Mouse (Mus musculus): ENCODE measurements at regions not wholly inside any gene's neighbourhood (a gene's known extent, or its start where the extent isn't known, plus 50 kb on each side); places are given as distances from the start of the nearest gene placed in this dataset.

DNA sequence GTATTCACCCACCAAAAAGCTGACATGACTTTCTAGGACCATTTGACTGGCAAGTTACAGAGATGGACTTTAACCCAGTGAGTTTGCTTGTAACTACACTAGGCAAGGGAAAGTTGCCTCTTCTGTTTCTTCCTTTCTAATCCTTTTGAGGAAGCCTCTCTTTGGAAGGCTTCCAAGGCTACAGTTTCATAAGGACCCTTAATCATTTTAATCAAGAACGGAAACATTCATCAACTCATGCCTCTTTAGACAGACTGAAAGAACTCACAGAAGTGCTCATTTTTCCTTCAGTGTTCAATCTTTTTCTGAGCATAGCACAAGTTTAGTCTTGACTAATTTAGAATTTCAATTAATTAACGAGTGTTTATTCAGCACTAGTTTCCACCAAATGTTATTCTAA lies 84.2 kb downstream of the Ddx1 start:
- TF ChIP-seq CTCF (IDR thresholded peaks at IDR 0.05) = no peak
- no peak for DNase-seq
- no peak overlapping the region for H3K4me3 ChIP-seq
- intact Hi-C loops (cut with DNase I) = no loop called here
- no peak overlapping the region for H3K27ac ChIP-seq

DNA sequence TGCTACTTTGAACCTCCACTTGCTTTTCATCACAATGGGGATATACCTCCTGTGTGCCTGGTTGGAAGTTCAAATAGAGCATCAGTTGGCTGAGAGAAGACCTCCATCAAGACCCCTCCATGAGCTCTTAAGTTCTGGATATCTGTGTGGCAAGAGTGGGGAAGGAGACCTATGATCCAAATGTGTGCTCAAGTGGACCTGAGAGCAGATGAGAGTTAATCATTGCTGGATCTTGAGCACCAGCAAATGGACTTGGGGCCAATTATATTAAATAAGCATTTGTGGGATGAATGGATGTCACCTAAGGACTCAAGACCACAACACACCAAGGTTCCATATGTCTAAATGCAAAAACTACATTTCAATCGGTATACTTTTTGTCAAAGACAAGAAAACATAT lies 88.0 kb downstream of the Ddx1 start:
- no peak for TF ChIP-seq CTCF (IDR thresholded peaks at IDR 0.05)
- no peak overlapping the region for H3K4me3 ChIP-seq
- H3K27ac ChIP-seq = no peak overlapping the region
- DNase-seq = no peak
- intact Hi-C loops (cut with DNase I) = no loop called here

DNA sequence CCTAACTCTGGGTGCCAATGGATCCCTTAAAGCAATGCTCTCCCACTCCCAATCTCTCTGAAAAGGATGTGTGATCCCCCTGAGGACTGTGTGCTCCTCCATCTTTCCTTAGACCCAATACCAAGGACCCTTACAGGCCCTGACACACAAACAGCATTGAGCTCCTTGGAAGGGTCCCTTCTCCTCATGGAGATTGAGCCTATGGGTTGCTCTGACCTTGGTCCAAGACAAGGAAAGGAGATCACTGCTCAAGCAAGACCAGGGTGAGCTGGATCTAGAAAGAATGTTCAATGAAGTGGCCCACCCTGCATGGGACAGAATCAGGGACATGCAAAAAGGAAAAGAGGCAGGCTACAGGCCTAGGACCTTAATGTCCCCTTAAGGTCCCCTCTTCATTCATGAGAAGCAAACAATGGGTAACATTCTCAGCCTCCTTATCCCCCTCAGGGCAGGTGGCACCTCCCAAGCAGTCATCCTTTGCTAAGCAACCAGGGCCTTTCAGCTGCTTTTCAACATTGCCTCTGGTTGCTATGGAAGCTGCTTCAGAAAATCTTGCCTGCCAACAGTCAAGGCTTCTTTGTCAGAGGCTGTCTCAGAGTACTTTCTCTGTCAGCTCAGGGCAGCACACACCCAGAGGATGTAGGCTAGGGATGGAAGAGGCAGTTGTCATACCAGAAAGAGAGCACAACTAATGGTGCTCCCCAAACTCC lies 89.5 kb downstream of the Ddx1 start:
- TF ChIP-seq CTCF (IDR thresholded peaks at IDR 0.05) = no peak
- intact Hi-C loops (cut with DNase I) = no loop called here

DNA sequence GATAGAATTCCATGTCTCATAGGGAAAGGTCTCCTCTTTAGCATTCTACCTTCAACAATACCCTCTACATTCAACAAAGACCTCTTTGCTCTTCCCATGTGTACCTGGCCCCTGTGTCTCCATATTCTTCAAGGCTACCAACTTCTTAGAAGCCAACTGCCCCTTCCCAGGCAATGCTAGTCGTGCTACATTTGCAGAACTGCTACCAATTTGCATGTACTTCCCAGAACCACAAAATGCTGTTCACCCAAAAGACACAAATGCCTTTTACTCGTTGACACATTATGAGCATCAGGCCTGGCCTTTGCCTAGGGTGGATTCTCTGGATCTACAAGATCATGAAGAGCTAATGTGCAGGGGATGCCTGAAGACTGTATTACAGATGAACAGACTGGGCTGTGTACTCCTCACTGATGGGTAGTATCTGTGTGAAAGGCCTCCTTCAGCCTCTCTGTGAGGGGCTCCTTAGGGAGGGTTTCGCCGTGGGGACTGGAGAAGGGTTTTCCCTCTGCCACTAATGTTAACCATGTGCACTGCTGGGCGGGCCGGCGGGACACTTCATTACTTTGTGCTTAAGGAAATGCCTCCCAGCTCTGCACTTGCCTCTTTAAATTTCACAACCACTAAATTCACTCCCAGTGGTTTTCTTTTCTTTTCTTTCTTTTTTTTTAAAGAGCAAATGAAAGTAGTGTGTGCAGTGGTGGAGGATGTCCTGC lies 91.2 kb downstream of the Ddx1 start:
- no peak for DNase-seq
- intact Hi-C loops (cut with DNase I) = no loop called here
- no peak for TF ChIP-seq CTCF (IDR thresholded peaks at IDR 0.05)
- Histone ChIP-seq H3K27ac (no peak overlapping the region), H3K4me3 (no peak overlapping the region)

More for the DNA sequence above, 89.5 kb downstream of the Ddx1 start:
- no peak overlapping the region for H3K27ac ChIP-seq
- no peak overlapping the region for H3K4me3 ChIP-seq
- no peak for DNase-seq

GRCm38 (mm10) chr12:13157089-13157488 lies 91.9 kb downstream of the Ddx1 start:
- DNase-seq = no peak
- intact Hi-C loops (cut with DNase I) = no loop called here

GRCm38 (mm10) chr12:13150751-13151150 lies 98.3 kb downstream of the Ddx1 start:
- no peak overlapping the region for H3K27ac ChIP-seq
- intact Hi-C loops (cut with DNase I) = no loop called here
- no peak for TF ChIP-seq CTCF (IDR thresholded peaks at IDR 0.05)

More at GRCm38 (mm10) chr12:13157089-13157488, 91.9 kb downstream of the Ddx1 start:
- TF ChIP-seq CTCF (IDR thresholded peaks at IDR 0.05) = no peak
- H3K27ac ChIP-seq = no peak overlapping the region
- H3K4me3 ChIP-seq = no peak overlapping the region

DNA sequence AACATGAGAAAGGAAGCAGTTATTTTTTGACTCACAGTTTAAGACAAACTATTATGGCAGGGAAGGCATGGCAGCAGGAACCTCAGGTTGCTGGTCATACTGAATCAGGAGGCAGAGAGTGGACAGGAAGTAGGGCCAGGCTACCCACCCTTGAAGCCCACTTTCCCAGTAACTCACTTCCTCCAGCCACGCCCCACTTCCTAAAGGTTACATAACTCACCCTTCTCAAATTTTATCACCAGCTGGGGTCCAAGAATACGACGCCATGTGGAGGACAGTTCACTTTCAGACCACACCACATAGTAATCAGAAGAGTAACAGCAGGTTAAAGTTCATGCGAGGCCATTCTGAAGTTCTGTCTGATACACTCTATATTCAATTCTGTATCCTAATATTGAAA lies 101.8 kb downstream of the Ddx1 start:
- no peak for DNase-seq
- intact Hi-C loops (cut with DNase I) = loop anchor here (10.0 kb wide), 1 partner anchor 202 kb away; the partner anchor contains the start of gene Mycn
- no peak overlapping the region for H3K4me3 ChIP-seq
- no peak for TF ChIP-seq CTCF (IDR thresholded peaks at IDR 0.05)
- H3K27ac ChIP-seq = no peak overlapping the region

More at GRCm38 (mm10) chr12:13150751-13151150, 98.3 kb downstream of the Ddx1 start:
- no peak for DNase-seq
- no peak overlapping the region for H3K4me3 ChIP-seq

- intact Hi-C loops (cut with DNase I) = loop anchor here (10.0 kb wide), 1 partner anchor 201 kb away; the partner anchor contains the start of gene Mycn
- no peak overlapping the region for H3K4me3 ChIP-seq
- H3K27ac ChIP-seq = peak overlapping the region; percentile 54
- peak; percentile 19 for DNase-seq
- no peak for TF ChIP-seq CTCF (IDR thresholded peaks at IDR 0.05)
Measured at GRCm38 (mm10) chr12:13145186-13146115, 103.6 kb downstream of the Ddx1 start.

- no peak for TF ChIP-seq CTCF (IDR thresholded peaks at IDR 0.05)
- DNase-seq = no peak
- Histone ChIP-seq H3K27ac (peak overlapping the region; percentile 49), H3K4me3 (no peak overlapping the region)
- intact Hi-C loops (cut with DNase I) = loop anchor here (10.0 kb wide), 1 partner anchor 200 kb away; the partner anchor contains the start of gene Mycn
Measured at GRCm38 (mm10) chr12:13144739-13145138, 104.3 kb downstream of the Ddx1 start.

DNA sequence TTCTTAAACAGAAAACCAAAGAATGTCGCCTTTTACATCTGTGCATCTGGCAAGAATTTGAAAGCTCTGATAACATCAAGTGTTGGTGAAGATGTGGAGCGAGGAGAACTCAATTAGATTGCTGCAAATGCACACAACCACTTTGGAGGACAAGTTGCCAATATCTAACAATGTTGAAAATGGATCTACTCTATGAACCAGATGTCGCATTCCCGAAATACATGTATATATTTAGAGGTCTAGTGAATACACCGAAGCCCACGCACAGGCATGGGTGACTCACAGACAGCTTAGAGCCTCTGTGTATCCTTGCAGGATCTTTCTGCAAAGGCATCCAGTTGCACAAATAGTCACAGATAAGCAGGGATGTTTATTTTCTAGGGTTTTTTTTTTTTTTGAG lies 108.4 kb downstream of the Ddx1 start:
- no peak overlapping the region for H3K27ac ChIP-seq
- no peak overlapping the region for H3K4me3 ChIP-seq
- DNase-seq = no peak
- no peak for TF ChIP-seq CTCF (IDR thresholded peaks at IDR 0.05)
- intact Hi-C loops (cut with DNase I) = loop anchor here (10.0 kb wide), 1 partner anchor 196 kb away; the partner anchor contains the start of gene Mycn

DNA sequence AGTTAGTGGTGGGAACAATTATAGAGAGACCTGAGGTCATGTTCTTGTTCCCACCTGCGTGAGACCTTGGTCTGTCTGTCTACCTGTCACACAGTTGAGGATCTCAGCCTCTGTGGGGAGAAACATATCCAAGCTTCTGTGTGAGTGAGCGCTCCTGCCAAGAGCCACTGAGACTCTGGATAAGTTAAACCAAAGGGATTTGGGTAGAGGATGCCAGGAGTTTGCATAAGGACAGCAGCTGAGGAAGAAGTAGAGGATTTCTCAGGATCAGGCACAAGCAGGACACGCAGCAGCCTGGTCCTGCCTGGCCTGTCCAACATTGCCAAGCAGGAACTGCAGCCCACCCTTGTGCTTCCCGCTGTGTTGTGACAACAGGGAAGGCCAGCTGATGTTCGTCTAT lies 109.8 kb downstream of the Ddx1 start:
- intact Hi-C loops (cut with DNase I) = no loop called here
- no peak for TF ChIP-seq CTCF (IDR thresholded peaks at IDR 0.05)
- Histone ChIP-seq H3K4me3 (no peak overlapping the region), H3K27ac (no peak overlapping the region)
- no peak for DNase-seq

DNA sequence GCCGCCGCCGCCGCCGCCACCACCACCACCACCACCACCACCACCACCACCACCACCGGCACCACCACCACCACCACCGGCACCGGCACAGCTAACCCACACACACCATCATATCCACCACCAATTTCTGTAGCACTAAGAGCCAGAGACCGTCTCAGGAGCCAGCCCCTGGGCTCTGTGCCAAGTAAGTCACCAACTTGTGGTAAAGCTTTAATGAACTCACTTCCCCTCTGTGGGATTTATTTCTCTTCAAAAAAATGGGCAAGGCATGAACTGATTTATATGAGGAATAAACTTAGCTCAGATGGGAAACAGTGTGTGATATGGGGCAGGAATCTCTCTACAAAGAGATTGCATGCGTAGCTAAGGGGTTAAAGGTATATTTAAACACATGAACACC lies 114.8 kb downstream of the Ddx1 start:
- H3K4me3 ChIP-seq = no peak overlapping the region
- no peak for DNase-seq
- TF ChIP-seq CTCF (IDR thresholded peaks at IDR 0.05) = no peak
- intact Hi-C loops (cut with DNase I) = no loop called here
- no peak overlapping the region for H3K27ac ChIP-seq

All from gastrocnemius, adult 2 months (tissue).